Mouse (Mus musculus) forebrain, embryonic 16.5 days (tissue): Measurements from ENCODE around the gene Usb1. TPM values are rescaled to one million over a fixed set of nuclear protein-coding genes. Genes with fewer than 3 reads are reported as not detected.
A peak's percentile ranks its signal among the peaks of the same experiment; 100 is the strongest.

ENCODE experiments used
- ATAC-seq: fragments of 200-750 bp; cut with Nextera tagmentation; 2 replicates; pipeline ENCODE4 v1.8.0; 2017; ENCODE audit warnings: mild to moderate bottlenecking, moderate library complexity
- H3K27ac ChIP-seq: fragments of 300-500 bp; sonication (generic); 2 replicates; pipeline ENCODE4 v1.5.1; 2014; ENCODE audit warnings: low read length, control low read depth
- H3K27me3 ChIP-seq: fragments of 300-500 bp; sonication (generic); replicated peaks from 2 replicates; pipeline ENCODE4 v1.6.1; 2014; ENCODE audit warnings: low read length; ENCODE audit not compliant: control insufficient read depth, insufficient read depth
- H3K36me3 ChIP-seq: fragments of 300-500 bp; sonication (generic); 2 replicates; pipeline ENCODE4 v1.6.1; 2014; ENCODE audit not compliant: control insufficient read depth, insufficient read depth
- H3K4me1 ChIP-seq: fragments of 300-500 bp; sonication (generic); replicated peaks from 2 replicates; pipeline ENCODE4 v1.6.1; 2014; ENCODE audit warnings: low read length; ENCODE audit not compliant: control insufficient read depth, insufficient read depth
- H3K4me2 ChIP-seq: fragments of 300-500 bp; sonication (generic); 2 replicates; pipeline ENCODE4 v1.6.1; 2014; ENCODE audit warnings: mild to moderate bottlenecking, low read length, control low read depth
- H3K4me3 ChIP-seq: fragments of 300-500 bp; sonication (generic); replicated peaks from 2 replicates; pipeline ENCODE4 v1.5.1; 2014; ENCODE audit warnings: mild to moderate bottlenecking, low read length, control low read depth
- H3K9ac ChIP-seq: fragments of 300-500 bp; sonication (generic); replicated peaks from 2 replicates; pipeline ENCODE4 v1.6.1; 2014; ENCODE audit warnings: low read depth, low read length, control low read depth
- H3K9me3 ChIP-seq: fragments of 300-500 bp; sonication (generic); 2 replicates; pipeline ENCODE4 v1.6.1; 2016; ENCODE audit warnings: low read length; ENCODE audit not compliant: control insufficient read depth
- WGBS: fragments of 180-500 bp; shearing (Covaris S2); extraction: QIAGEN DNeasy Blood & Tissue Kit; methylation state at CpG from one replicate; pipeline ENCODE4 v1.1.7; 2014; 5-methylcytosine and 5-hydroxymethylcytosine counted together
- polyA plus RNA-seq: library from polyadenylated mRNA; unstranded; fragments of >200 nt; fragmentation: Nextera tagmentation; extraction: Ambion mirVana; gene quantifications from 2 replicates; pipeline ENCODE4 v1.2.1, GENCODE M21; 2015

Gene Usb1
- polyA plus RNA-seq, 1 experiment from 2014 or later = 46.6 TPM

DNA sequence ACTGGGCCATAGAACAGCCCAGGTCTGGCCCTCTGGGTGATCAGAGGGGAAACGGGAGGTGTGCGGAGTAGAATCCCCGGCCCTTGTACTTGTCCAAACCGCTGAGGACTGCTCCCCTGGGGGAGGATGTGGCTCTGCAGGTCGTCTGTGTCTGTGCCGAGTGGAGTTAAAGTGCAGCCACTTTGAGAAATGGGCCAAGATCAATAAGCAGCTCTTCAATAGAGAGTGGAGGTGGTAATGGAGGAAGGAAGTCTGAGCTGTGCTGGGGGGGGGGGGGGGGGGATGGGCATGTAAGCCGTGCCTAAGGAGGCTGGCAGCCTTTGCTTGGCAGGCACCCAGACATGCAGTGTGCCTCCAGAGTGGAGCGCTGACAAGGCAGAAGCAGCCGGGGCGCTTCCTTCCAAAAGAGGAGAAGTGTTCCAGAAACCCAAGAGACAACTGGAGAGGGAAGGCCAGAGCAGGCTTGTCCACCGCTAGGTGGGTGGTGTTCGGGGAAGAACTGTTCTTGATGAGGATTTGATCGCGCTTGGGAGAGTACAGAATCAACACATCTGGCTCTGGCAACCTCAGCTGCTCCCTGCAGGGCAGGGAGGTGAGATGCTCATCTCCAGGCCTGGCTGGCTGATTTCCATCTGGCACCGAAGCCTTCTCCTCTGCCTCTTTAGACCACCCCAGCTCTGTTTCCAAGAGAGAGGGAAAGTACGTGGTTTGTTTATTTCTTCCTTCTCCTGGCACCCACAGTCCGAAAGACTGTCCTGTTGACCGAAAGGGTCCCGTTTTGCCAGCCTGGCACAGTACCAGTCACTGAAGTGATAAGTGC, 16.9 kb downstream of the Usb1 start:
- ATAC-seq = peak; percentile 21
- peaks cover 3% of the 10 kb centered on the region; the same call in 1 of the 2 replicates for H3K36me3 ChIP-seq
- H3K4me1 ChIP-seq = peaks cover 35% of the 10 kb centered on the region
- H3K27me3 ChIP-seq = no peaks in the 10 kb centered on the region
- H3K4me3 ChIP-seq = no peak overlapping the region
- no peaks in the 10 kb centered on the region for H3K9me3 ChIP-seq
- 29% methylated on average over 19 of the region's 19 CpGs for WGBS
- peak overlapping the region; percentile 38 for H3K4me2 ChIP-seq
- 0 out of 2 replicates have a peak overlapping the region, but pooled peaks have one; percentile 22 for H3K9ac ChIP-seq
- H3K27ac ChIP-seq = peak overlapping the region; percentile 10; the same call in 1 of the 2 replicates

DNA sequence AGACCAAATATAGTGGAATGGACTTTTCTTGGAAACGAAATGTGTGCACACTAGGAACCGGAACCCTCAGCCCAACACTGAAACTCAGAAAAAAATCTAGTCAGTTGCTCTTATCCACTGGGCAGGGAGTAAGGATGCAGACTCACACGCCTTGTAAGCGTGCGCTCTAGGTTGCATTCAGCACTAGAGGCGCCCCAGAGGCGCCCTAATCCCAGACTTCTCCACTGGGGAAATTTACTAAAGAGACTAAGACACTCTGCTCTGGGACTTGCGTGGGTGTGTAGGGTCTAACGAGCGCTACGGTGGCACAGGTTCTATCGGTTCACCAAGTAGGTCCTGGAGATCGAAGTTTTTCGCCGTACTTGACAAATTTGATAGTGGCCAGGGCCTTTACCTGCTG, 19.4 kb downstream of the Usb1 start:
- peak overlapping the region; percentile 97 for H3K4me2 ChIP-seq
- H3K9me3 ChIP-seq = no peaks in the 10 kb centered on the region
- H3K36me3 ChIP-seq = no peaks in the 10 kb centered on the region
- ATAC-seq = peak; percentile 36; the same call in 1 of the 2 replicates
- no peaks in the 10 kb centered on the region for H3K27me3 ChIP-seq
- peak overlapping the region; percentile 81 for H3K9ac ChIP-seq
- H3K4me3 ChIP-seq = peak overlapping the region; percentile 81
- WGBS = 2% methylated on average over 15 of the region's 15 CpGs
- H3K27ac ChIP-seq = no peak overlapping the region
- H3K4me1 ChIP-seq = peaks cover 40% of the 10 kb centered on the region

DNA sequence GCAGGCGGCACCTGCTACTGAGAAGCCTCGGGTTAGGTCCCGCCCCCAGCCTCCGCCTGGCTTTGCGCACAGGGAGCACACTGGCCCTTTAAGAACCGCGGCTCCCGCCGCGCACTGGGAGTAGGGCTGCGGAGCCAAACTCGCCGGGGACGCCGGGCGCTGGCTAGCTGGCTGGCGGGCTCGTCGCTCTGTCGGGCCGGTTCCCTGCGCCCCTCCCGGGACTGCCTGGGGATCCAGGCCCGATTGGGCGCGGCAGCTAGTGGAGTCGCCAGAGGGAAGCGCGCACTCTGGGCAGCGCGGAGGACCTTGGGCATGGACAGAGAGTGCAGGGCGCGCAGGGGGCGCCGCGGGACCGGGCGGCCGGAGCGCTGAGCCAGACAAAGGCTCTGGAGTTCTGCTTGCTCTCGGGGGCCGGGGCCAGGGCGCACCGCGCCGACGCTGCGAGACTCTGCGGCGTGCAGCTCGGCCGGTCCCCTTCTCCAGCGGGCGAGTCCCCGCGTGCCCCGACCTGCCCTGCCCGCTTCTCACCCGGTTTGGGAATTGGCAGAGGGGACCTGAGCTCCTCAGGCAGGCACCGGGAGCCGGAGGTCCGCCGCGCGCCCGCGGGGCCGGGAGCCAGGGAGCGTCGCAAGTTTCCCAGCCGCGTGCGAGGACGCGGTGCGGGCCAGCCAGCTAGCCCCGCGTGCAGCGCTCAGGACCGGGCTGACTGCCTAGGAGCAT, 20.2 kb downstream of the Usb1 start, which contains the start of gene Mmp15:
Gene Mmp15 (plus strand): TSS at position 118 of the 720 bp plus-strand sequence.
- H3K4me2 ChIP-seq = peak within 1 kb of the TSS; percentile 97
- peak within 1 kb of the TSS; percentile 81 for H3K9ac ChIP-seq
- no peaks in the 10 kb centered on the region for H3K9me3 ChIP-seq
- WGBS = under 1% methylated on average over 64 of the region's 80 CpGs
- H3K27me3 ChIP-seq = no peaks in the 10 kb centered on the region
- peaks cover 37% of the 10 kb centered on the region for H3K4me1 ChIP-seq
- no peaks in the 10 kb centered on the region for H3K36me3 ChIP-seq
- H3K27ac ChIP-seq = peak within 1 kb of the TSS; percentile 87
- peak; percentile 75 for ATAC-seq
- peak within 1 kb of the TSS; percentile 81 for H3K4me3 ChIP-seq

DNA sequence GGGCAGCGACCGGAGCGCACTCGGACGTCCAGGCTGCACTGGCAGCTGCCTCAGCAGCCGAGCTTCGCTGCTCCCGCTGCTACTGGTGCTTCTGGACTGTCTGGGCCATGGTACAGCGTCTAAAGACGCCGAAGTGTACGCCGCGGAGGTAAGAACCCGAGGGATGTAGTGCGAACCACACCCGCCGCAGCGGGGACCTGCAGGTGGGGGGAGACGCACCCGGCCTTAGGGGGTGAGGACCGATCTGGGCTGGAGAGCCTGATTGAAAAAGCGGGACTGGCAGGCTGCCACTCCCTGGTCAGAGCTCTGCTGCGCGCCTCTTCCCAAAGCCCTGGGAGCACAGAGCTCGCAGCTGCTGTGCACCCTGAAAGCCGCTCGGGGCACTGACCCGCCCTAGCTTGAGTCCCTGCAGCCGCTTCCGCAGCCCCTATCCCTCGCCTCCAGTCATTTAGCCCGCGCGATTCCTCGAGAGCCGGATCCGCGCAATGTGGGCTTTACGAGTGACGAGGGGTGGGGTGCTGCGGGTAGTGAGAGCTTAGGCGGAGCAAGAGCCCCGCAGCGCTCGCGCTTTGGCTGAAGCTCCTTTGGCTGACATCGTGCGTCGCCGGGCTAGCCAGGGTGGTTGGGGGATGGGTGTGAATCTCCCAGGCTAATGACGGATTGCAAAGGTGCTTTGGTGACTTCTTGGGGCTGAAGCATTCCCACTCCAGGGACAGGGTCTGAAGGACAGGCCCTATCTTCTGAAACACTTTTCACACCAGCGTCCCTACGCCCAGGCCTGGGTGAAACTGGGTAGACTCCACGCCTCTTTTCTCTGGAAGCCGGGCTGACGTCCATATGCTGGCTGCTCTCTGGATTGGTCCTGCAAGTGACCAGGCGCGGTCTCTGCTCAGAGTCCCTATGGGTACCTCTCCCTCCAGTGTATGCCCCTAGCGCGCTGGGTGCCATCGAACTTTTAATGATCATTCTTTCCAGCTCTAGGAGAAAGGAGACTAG, 21.1 kb downstream of the Usb1 start:
- H3K4me1 ChIP-seq = peaks cover 37% of the 10 kb centered on the region
- peak overlapping the region; percentile 81 for H3K4me3 ChIP-seq
- H3K27me3 ChIP-seq = no peaks in the 10 kb centered on the region
- WGBS = 1% methylated on average over 59 of the region's 62 CpGs
- H3K4me2 ChIP-seq = peak overlapping the region; percentile 97
- H3K27ac ChIP-seq = peak overlapping the region; percentile 87
- H3K9me3 ChIP-seq = no peaks in the 10 kb centered on the region
- H3K36me3 ChIP-seq = no peaks in the 10 kb centered on the region
- ATAC-seq = peak; percentile 43
- H3K9ac ChIP-seq = peak overlapping the region; percentile 81

- no peak overlapping the region for H3K4me3 ChIP-seq
- no peaks in the 10 kb centered on the region for H3K36me3 ChIP-seq
- no peaks in the 10 kb centered on the region for H3K9me3 ChIP-seq
- H3K4me2 ChIP-seq = no peak overlapping the region
- H3K9ac ChIP-seq = no peak overlapping the region
- no peaks in the 10 kb centered on the region for H3K27me3 ChIP-seq
- no peak overlapping the region for H3K27ac ChIP-seq
- 85% methylated on average over 2 of the region's 2 CpGs for WGBS
- ATAC-seq = no peak
- H3K4me1 ChIP-seq = peaks cover 24% of the 10 kb centered on the region
Observed at GRCm38 (mm10) chr8:95354606-95355005, 22.5 kb downstream of the Usb1 start.

GRCm38 (mm10) chr8:95358550-95359411, 26.7 kb downstream of the Usb1 start:
- Histone ChIP-seq H3K4me2 (no peak overlapping the region), H3K9me3 (peaks cover under 1% of the 10 kb centered on the region; the same call in 1 of the 2 replicates), H3K9ac (no peak overlapping the region), H3K36me3 (no peaks in the 10 kb centered on the region), H3K27ac (no peak overlapping the region), H3K4me1 (peaks cover 12% of the 10 kb centered on the region), H3K4me3 (no peak overlapping the region), H3K27me3 (no peaks in the 10 kb centered on the region)
- ATAC-seq = 0 out of 2 replicates have a peak, but pooled peaks have one; percentile 18
- WGBS = 57% methylated on average over 8 of the region's 8 CpGs

DNA sequence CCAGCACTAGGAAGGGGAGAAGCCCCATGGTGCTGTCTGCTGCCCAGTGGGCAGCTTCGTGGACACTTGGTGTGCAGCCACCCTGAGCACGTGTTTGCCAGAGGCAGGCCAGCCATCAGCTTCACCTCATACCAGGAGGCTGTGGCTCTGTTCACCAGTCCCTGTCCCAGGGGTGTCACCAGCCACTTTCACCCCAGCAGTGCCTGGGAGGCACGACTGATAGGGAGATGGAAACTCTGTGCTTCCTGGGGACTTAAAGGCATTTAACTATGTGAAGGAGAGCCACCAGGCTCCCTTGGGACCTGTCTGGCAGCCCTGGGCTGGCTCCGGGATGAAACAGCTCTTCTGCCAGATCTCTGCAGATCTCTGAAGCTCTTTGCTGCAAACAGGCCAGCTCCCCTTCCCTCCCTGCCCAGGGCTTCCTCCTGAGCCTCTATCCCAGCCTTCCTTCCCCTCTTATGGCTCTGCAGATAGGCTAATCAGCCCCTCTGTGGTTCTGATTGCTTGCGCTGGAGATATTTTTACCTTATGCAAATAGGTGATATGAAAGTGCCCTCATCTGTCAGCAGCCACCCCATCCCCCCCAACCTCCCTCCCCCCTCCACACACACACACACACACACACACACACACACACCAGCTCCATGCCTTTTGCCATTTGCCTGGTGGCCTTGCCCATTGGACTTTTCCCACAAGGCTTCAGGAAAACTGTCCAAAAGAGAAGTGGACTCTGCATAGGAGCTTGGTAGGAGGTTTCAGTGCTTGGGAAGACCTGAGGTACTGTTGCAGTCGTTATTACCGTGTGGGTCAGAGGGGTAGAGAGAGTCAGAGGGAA, 28.3 kb downstream of the Usb1 start:
- Histone ChIP-seq H3K4me1 (peaks cover 4% of the 10 kb centered on the region), H3K4me3 (no peak overlapping the region), H3K9ac (no peak overlapping the region), H3K27me3 (no peaks in the 10 kb centered on the region), H3K4me2 (no peak overlapping the region), H3K9me3 (peaks cover 2% of the 10 kb centered on the region; the same call in 1 of the 2 replicates), H3K36me3 (no peaks in the 10 kb centered on the region), H3K27ac (no peak overlapping the region)
- whole genome bisulfite sequencing = 54% methylated on average over 7 of the region's 7 CpGs
- no peak for ATAC-seq
